Mouse (Mus musculus) liver, embryonic 11.5 days (tissue): ENCODE measurements at regions not wholly inside any gene's neighbourhood (a gene's known extent, or its start where the extent isn't known, plus 50 kb on each side); places are given as distances from the start of the nearest gene placed in this dataset.

Experiments
- ATAC-seq: fragments of 200-750 bp; cut with Nextera tagmentation; replicated peaks from 2 replicates; pipeline ENCODE4 v1.8.0; 2017; ENCODE audit warnings: moderate number of reproducible peaks, mild to moderate bottlenecking, moderate TSS enrichment, moderate library complexity; ENCODE audit not compliant: low FRiP score
- DNase-seq: peaks from one replicate; pipeline ENCODE4 v3.0.0-alpha.2; 2017; ENCODE audit warnings: low spot score
- H3K27ac ChIP-seq: fragments of 300-500 bp; sonication (generic); 2 replicates; pipeline ENCODE4 v1.5.1; 2014; ENCODE audit warnings: mild to moderate bottlenecking, low read depth, low read length, control low read depth
- H3K27me3 ChIP-seq: fragments of 300-500 bp; sonication (generic); replicated peaks from 2 replicates; pipeline ENCODE4 v1.6.1; 2014; ENCODE audit warnings: low read length, mixed read lengths; ENCODE audit not compliant: control insufficient read depth, insufficient read depth
- H3K36me3 ChIP-seq: fragments of 300-500 bp; sonication (generic); 2 replicates; pipeline ENCODE4 v1.6.1; 2014; ENCODE audit warnings: mild to moderate bottlenecking, low read length, moderate library complexity, mixed read lengths; ENCODE audit not compliant: control insufficient read depth, insufficient read depth
- H3K4me1 ChIP-seq: fragments of 300-500 bp; sonication (generic); replicated peaks from 2 replicates; pipeline ENCODE4 v1.6.1; 2014; ENCODE audit warnings: low read length, mixed read lengths; ENCODE audit not compliant: control insufficient read depth, insufficient read depth
- H3K4me2 ChIP-seq: fragments of 300-500 bp; sonication (generic); 2 replicates; pipeline ENCODE4 v1.6.1; 2014; ENCODE audit warnings: mild to moderate bottlenecking, control low read depth, moderate library complexity
- H3K4me3 ChIP-seq: fragments of 300-500 bp; sonication (generic); 2 replicates; pipeline ENCODE4 v1.5.1; 2014; ENCODE audit warnings: low read depth, low read length, control low read depth
- H3K9ac ChIP-seq: fragments of 300-500 bp; sonication (generic); 2 replicates; pipeline ENCODE4 v1.6.1; 2014; ENCODE audit warnings: low read depth, low read length, control low read depth
- H3K9me3 ChIP-seq: fragments of 300-500 bp; sonication (generic); 2 replicates; pipeline ENCODE4 v1.6.1; 2016; ENCODE audit warnings: low read length, inconsistent platforms, mixed read lengths; ENCODE audit not compliant: control insufficient read depth
- WGBS: fragments of 180-500 bp; shearing (Covaris S2); extraction: QIAGEN DNeasy Blood & Tissue Kit; methylation state at CpG from one replicate; pipeline ENCODE4 v1.1.7; 2014; 5-methylcytosine and 5-hydroxymethylcytosine counted together

GRCm38 (mm10) chr6:116894252-116894651 is 177.5 kb upstream of the Tmem72 start:
- WGBS = 81% methylated on average over 5 of the region's 5 CpGs
- Histone ChIP-seq H3K4me1 (no peaks in the 10 kb centered on the region), H3K27ac (no peak overlapping the region), H3K9me3 (no peaks in the 10 kb centered on the region), H3K4me3 (no peak overlapping the region), H3K36me3 (no peaks in the 10 kb centered on the region), H3K4me2 (no peak overlapping the region), H3K9ac (no peak overlapping the region), H3K27me3 (no peaks in the 10 kb centered on the region)
- DNase-seq (no peak), ATAC-seq (no peak)

- Histone ChIP-seq H3K27ac (no peak overlapping the region), H3K9ac (no peak overlapping the region), H3K27me3 (no peaks in the 10 kb centered on the region), H3K4me3 (no peak overlapping the region), H3K4me2 (no peak overlapping the region), H3K4me1 (no peaks in the 10 kb centered on the region), H3K9me3 (no peaks in the 10 kb centered on the region), H3K36me3 (no peaks in the 10 kb centered on the region)
- no peak for DNase-seq
- WGBS = 70% methylated on average over 5 of the region's 5 CpGs
- no peak for ATAC-seq
Observed at GRCm38 (mm10) chr6:116895114-116895513, 178.4 kb upstream of the Tmem72 start.

- H3K9ac ChIP-seq = no peak overlapping the region
- no peaks in the 10 kb centered on the region for H3K4me1 ChIP-seq
- H3K27ac ChIP-seq = no peak overlapping the region
- ATAC-seq (no peak), DNase-seq (no peak)
- H3K27me3 ChIP-seq = no peaks in the 10 kb centered on the region
- no peak overlapping the region for H3K4me3 ChIP-seq
- H3K9me3 ChIP-seq = no peaks in the 10 kb centered on the region
- no peaks in the 10 kb centered on the region for H3K36me3 ChIP-seq
- WGBS = 72% methylated on average over 4 of the region's 4 CpGs
- H3K4me2 ChIP-seq = no peak overlapping the region
Observed at GRCm38 (mm10) chr6:116896132-116896630, 179.5 kb upstream of the Tmem72 start.

DNA sequence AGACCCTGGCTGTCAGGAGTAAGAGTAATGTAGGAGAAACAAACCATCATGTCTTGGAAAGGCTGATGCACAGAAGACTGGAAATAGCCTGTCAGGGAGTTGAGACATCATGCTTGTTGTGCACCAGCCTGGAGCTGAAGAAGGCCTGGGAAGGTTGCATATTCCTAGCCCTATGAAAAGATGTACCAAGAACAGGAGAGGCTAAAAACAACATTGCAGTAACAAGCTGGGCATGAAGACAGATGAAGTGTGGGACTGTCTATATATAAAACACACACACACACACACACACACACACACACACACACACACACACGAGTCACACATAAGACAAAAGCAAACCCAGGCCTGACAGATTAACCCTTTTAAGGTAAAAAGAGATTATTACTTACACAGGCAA is 185.1 kb upstream of the Tmem72 start:
- H3K27me3 ChIP-seq = no peaks in the 10 kb centered on the region
- DNase-seq (no peak), ATAC-seq (no peak)
- H3K27ac ChIP-seq = no peak overlapping the region
- no peak overlapping the region for H3K4me2 ChIP-seq
- WGBS = 35% methylated on average over 1 of the region's 1 CpGs
- H3K4me1 ChIP-seq = no peaks in the 10 kb centered on the region
- H3K9ac ChIP-seq = no peak overlapping the region
- H3K36me3 ChIP-seq = no peaks in the 10 kb centered on the region
- no peaks in the 10 kb centered on the region for H3K9me3 ChIP-seq
- no peak overlapping the region for H3K4me3 ChIP-seq

DNA sequence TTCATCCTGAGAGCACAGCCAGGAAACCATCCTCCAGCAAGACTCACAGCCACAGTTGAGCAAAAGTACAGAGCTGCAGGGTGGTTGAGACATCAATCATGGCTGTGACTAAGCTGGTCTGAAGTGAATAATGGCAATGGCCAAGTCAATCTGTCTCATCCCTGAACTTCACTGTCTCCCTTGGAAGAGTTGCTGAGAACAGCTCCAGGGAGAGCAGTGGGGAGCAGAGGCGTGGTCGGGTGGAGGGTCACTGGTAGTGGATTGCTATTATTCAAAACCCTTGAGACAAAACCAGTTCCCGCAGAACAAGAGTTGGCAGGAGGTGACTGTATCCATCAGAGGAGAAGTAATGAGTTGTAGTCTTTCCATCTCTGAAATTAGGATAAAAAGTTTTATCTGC is 185.7 kb upstream of the Tmem72 start:
- no peak overlapping the region for H3K9ac ChIP-seq
- no peak overlapping the region for H3K4me3 ChIP-seq
- DNase-seq (no peak), ATAC-seq (no peak)
- H3K27ac ChIP-seq = no peak overlapping the region
- H3K9me3 ChIP-seq = no peaks in the 10 kb centered on the region
- no peaks in the 10 kb centered on the region for H3K36me3 ChIP-seq
- no peaks in the 10 kb centered on the region for H3K4me1 ChIP-seq
- H3K4me2 ChIP-seq = no peak overlapping the region
- no peaks in the 10 kb centered on the region for H3K27me3 ChIP-seq
- 77% methylated on average over 3 of the region's 3 CpGs for WGBS

GRCm38 (mm10) chr6:116906426-116907172 is 189.9 kb upstream of the Tmem72 start:
- H3K4me1 ChIP-seq = no peaks in the 10 kb centered on the region
- no peak overlapping the region for H3K4me3 ChIP-seq
- no peak overlapping the region for H3K27ac ChIP-seq
- H3K36me3 ChIP-seq = no peaks in the 10 kb centered on the region
- no peaks in the 10 kb centered on the region for H3K27me3 ChIP-seq
- H3K9ac ChIP-seq = no peak overlapping the region
- 78% methylated on average over 7 of the region's 7 CpGs for WGBS
- DNase-seq (no peak), ATAC-seq (no peak)
- no peak overlapping the region for H3K4me2 ChIP-seq
- no peaks in the 10 kb centered on the region for H3K9me3 ChIP-seq

GRCm38 (mm10) chr6:116910607-116911006 is 193.9 kb upstream of the Tmem72 start:
- no peak for DNase-seq
- H3K27ac ChIP-seq = no peak overlapping the region
- H3K4me2 ChIP-seq = no peak overlapping the region
- H3K4me1 ChIP-seq = no peaks in the 10 kb centered on the region
- no peaks in the 10 kb centered on the region for H3K27me3 ChIP-seq
- 84% methylated on average over 7 of the region's 7 CpGs for WGBS
- no peak for ATAC-seq
- no peaks in the 10 kb centered on the region for H3K9me3 ChIP-seq
- H3K4me3 ChIP-seq = no peak overlapping the region
- no peaks in the 10 kb centered on the region for H3K36me3 ChIP-seq
- H3K9ac ChIP-seq = no peak overlapping the region

DNA sequence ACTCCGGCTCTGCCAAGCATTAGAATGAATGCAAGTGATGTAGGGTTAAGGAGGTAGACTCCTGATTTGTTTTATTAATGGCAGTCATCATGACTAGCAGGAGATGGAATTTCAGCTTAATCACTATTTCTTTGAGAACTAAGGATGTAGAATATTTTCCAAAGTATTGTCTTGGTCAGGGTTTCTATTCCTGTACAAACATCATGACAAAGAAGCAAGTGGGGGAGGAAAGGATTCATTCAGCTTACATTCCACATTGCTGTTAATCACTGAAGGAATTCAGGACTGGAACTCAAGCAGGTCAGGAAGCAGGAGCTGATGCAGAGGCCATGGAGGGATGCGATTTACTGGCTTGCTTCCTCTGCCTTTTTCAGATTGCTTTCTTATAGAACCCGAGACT is 195.4 kb upstream of the Tmem72 start:
- no peak overlapping the region for H3K27ac ChIP-seq
- H3K9ac ChIP-seq = no peak overlapping the region
- ATAC-seq (no peak), DNase-seq (no peak)
- H3K4me2 ChIP-seq = no peak overlapping the region
- H3K36me3 ChIP-seq = no peaks in the 10 kb centered on the region
- H3K4me1 ChIP-seq = no peaks in the 10 kb centered on the region
- H3K4me3 ChIP-seq = no peak overlapping the region
- no peaks in the 10 kb centered on the region for H3K9me3 ChIP-seq
- H3K27me3 ChIP-seq = no peaks in the 10 kb centered on the region
- 75% methylated on average over 3 of the region's 3 CpGs for WGBS

DNA sequence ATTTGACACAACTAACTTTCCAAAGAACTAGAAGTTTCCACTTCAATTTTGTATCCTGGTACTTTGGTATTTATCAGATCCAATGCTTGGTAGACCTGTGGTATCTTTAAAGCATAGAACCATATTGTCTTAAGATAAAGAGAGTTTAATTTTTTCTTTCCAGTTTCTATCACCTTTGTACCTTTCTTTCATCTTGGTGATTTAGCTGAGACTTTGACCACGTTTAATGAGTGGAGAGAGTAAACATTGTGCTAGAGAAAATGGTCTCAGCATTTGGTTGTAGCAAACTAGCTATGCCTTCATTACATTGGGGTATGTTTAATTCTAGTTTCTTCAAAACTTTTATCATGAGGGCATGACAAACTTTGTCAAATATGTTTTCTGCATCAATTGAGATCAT is 197.4 kb upstream of the Tmem72 start:
- Histone ChIP-seq H3K4me2 (no peak overlapping the region), H3K9ac (no peak overlapping the region), H3K27ac (no peak overlapping the region), H3K4me3 (no peak overlapping the region), H3K4me1 (no peaks in the 10 kb centered on the region), H3K9me3 (no peaks in the 10 kb centered on the region), H3K36me3 (no peaks in the 10 kb centered on the region), H3K27me3 (no peaks in the 10 kb centered on the region)
- 33% methylated on average over 1 of the region's 1 CpGs for WGBS
- ATAC-seq (no peak), DNase-seq (no peak)
